Mouse (Mus musculus): ENCODE results near the gene Gab1. TPM values are rescaled to one million over a fixed set of nuclear protein-coding genes. Genes with fewer than 3 reads are reported as not detected.

Gene Gab1
- polyA plus RNA-seq, 1 experiment from 2014 or later, result 25.6 TPM

GRCm38 (mm10) chr8:80807807-80808505 lies 72.4 kb downstream of the Gab1 start:
- H3K27ac ChIP-seq (ENCODE audit: low read length), result peak overlapping the region; percentile 64; the same call in 1 of the 2 replicates
- H3K4me3 ChIP-seq (ENCODE audit: low read depth, low read length), result no peak overlapping the region
- H3K4me2 ChIP-seq (replicated peaks; ENCODE audit: low read depth, low read length), result no peak overlapping the region
- 50% methylated on average over 13 of the region's 13 CpGs for WGBS
- H3K36me3 ChIP-seq (ENCODE audit: control insufficient read depth, insufficient read depth, low read length), result no peaks in the 10 kb centered on the region
- no peaks in the 10 kb centered on the region for H3K9me3 ChIP-seq (ENCODE audit: control insufficient read depth, low read depth, low read length)
- no peaks in the 10 kb centered on the region for H3K27me3 ChIP-seq (ENCODE audit: control insufficient read depth, insufficient read depth, low read length)
- no peak overlapping the region for H3K9ac ChIP-seq (replicated peaks; ENCODE audit: low read depth, low read length)
- peaks cover 22% of the 10 kb centered on the region; the same call in 1 of the 2 replicates for H3K4me1 ChIP-seq (ENCODE audit: control insufficient read depth, insufficient read depth, low read length)
- no peak for ATAC-seq (ENCODE audit: insufficient number of reproducible peaks, insufficient read depth, low FRiP score, low read depth)

GRCm38 (mm10) chr8:80804066-80804619 lies 76.2 kb downstream of the Gab1 start:
- H3K4me1 ChIP-seq (ENCODE audit: control insufficient read depth, insufficient read depth, low read length), result peaks cover 13% of the 10 kb centered on the region; the same call in 1 of the 2 replicates
- no peak for ATAC-seq (ENCODE audit: insufficient number of reproducible peaks, insufficient read depth, low FRiP score, low read depth)
- WGBS, result 62% methylated on average over 4 of the region's 4 CpGs
- no peaks in the 10 kb centered on the region for H3K27me3 ChIP-seq (ENCODE audit: control insufficient read depth, insufficient read depth, low read length)
- H3K9me3 ChIP-seq (ENCODE audit: control insufficient read depth, low read depth, low read length), result no peaks in the 10 kb centered on the region
- no peak overlapping the region for H3K9ac ChIP-seq (replicated peaks; ENCODE audit: low read depth, low read length)
- H3K36me3 ChIP-seq (ENCODE audit: control insufficient read depth, insufficient read depth, low read length), result no peaks in the 10 kb centered on the region
- H3K4me3 ChIP-seq (ENCODE audit: low read depth, low read length), result no peak overlapping the region
- H3K4me2 ChIP-seq (replicated peaks; ENCODE audit: low read depth, low read length), result no peak overlapping the region
- H3K27ac ChIP-seq (ENCODE audit: low read length), result no peak overlapping the region

- no peak overlapping the region for H3K4me3 ChIP-seq (ENCODE audit: low read depth, low read length)
- H3K27ac ChIP-seq (ENCODE audit: low read length), result no peak overlapping the region
- H3K36me3 ChIP-seq (ENCODE audit: control insufficient read depth, insufficient read depth, low read length), result no peaks in the 10 kb centered on the region
- WGBS, result 92% methylated on average over 3 of the region's 3 CpGs
- 0 out of 2 replicates have a peak, but pooled peaks cover 4% of the 10 kb centered on the region for H3K4me1 ChIP-seq (ENCODE audit: control insufficient read depth, insufficient read depth, low read length)
- no peaks in the 10 kb centered on the region for H3K27me3 ChIP-seq (ENCODE audit: control insufficient read depth, insufficient read depth, low read length)
- no peak for ATAC-seq (ENCODE audit: insufficient number of reproducible peaks, insufficient read depth, low FRiP score, low read depth)
- no peak overlapping the region for H3K4me2 ChIP-seq (replicated peaks; ENCODE audit: low read depth, low read length)
- no peaks in the 10 kb centered on the region for H3K9me3 ChIP-seq (ENCODE audit: control insufficient read depth, low read depth, low read length)
- H3K9ac ChIP-seq (replicated peaks; ENCODE audit: low read depth, low read length), result no peak overlapping the region
Observed at GRCm38 (mm10) chr8:80798778-80799177, 81.5 kb downstream of the Gab1 start.

DNA sequence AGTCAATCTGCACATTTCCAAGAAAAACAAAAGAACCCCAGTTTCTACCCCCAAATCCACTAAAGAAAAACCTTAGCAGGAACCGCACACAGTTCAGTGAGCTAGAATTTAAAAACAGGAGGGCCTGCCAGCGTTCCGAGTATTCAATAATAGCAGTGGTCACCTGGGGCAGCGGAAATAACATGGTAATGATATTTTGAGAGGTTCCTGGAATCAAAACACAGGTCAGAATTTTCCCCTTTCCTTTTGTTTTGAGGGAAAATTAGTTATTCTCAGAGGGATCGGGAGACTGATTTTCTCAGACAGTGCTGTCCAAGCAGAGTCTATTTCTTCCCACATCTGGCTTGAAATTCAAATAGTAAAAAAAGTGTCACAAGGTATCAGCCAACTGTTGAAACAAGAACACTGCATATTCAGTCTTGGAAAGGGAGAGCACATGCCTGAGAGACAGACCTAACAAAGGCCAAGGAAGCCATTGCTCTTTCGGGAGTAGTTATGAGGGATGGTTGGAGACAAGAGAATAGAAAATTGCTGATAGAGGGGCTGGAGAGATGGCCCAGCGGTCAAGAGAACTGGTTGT lies 82.0 kb downstream of the Gab1 start:
- H3K9me3 ChIP-seq (ENCODE audit: control insufficient read depth, low read depth, low read length), result no peaks in the 10 kb centered on the region
- no peaks in the 10 kb centered on the region for H3K36me3 ChIP-seq (ENCODE audit: control insufficient read depth, insufficient read depth, low read length)
- no peak overlapping the region for H3K27ac ChIP-seq (ENCODE audit: low read length)
- H3K4me3 ChIP-seq (ENCODE audit: low read depth, low read length), result no peak overlapping the region
- H3K4me2 ChIP-seq (replicated peaks; ENCODE audit: low read depth, low read length), result no peak overlapping the region
- H3K9ac ChIP-seq (replicated peaks; ENCODE audit: low read depth, low read length), result no peak overlapping the region
- no peak for ATAC-seq (ENCODE audit: insufficient number of reproducible peaks, insufficient read depth, low FRiP score, low read depth)
- no peaks in the 10 kb centered on the region for H3K27me3 ChIP-seq (ENCODE audit: control insufficient read depth, insufficient read depth, low read length)
- H3K4me1 ChIP-seq (ENCODE audit: control insufficient read depth, insufficient read depth, low read length), result 0 out of 2 replicates have a peak, but pooled peaks cover 2% of the 10 kb centered on the region
- WGBS, result 88% methylated on average over 7 of the region's 7 CpGs

- Histone ChIP-seq H3K4me3 (ENCODE audit: low read depth, low read length) (no peak overlapping the region), H3K4me2 (replicated peaks; ENCODE audit: low read depth, low read length) (no peak overlapping the region), H3K4me1 (ENCODE audit: control insufficient read depth, insufficient read depth, low read length) (0 out of 2 replicates have a peak, but pooled peaks cover 2% of the 10 kb centered on the region), H3K9ac (replicated peaks; ENCODE audit: low read depth, low read length) (no peak overlapping the region), H3K36me3 (ENCODE audit: control insufficient read depth, insufficient read depth, low read length) (no peaks in the 10 kb centered on the region; the same call in 1 of the 2 replicates), H3K27me3 (ENCODE audit: control insufficient read depth, insufficient read depth, low read length) (no peaks in the 10 kb centered on the region), H3K27ac (ENCODE audit: low read length) (no peak overlapping the region), H3K9me3 (ENCODE audit: control insufficient read depth, low read depth, low read length) (no peaks in the 10 kb centered on the region)
- 58% methylated on average over 4 of the region's 4 CpGs for WGBS
- no peak for ATAC-seq (ENCODE audit: insufficient number of reproducible peaks, insufficient read depth, low FRiP score, low read depth)
Observed at GRCm38 (mm10) chr8:80796070-80796469, 84.2 kb downstream of the Gab1 start.

GRCm38 (mm10) chr8:80794585-80795509 lies 85.5 kb downstream of the Gab1 start:
- H3K9me3 ChIP-seq (ENCODE audit: control insufficient read depth, low read depth, low read length), result no peaks in the 10 kb centered on the region
- H3K4me1 ChIP-seq (ENCODE audit: control insufficient read depth, insufficient read depth, low read length), result 0 out of 2 replicates have a peak, but pooled peaks cover 2% of the 10 kb centered on the region
- H3K4me3 ChIP-seq (ENCODE audit: low read depth, low read length), result no peak overlapping the region
- no peaks in the 10 kb centered on the region for H3K27me3 ChIP-seq (ENCODE audit: control insufficient read depth, insufficient read depth, low read length)
- no peak overlapping the region for H3K27ac ChIP-seq (ENCODE audit: low read length)
- H3K9ac ChIP-seq (replicated peaks; ENCODE audit: low read depth, low read length), result no peak overlapping the region
- no peak overlapping the region for H3K4me2 ChIP-seq (replicated peaks; ENCODE audit: low read depth, low read length)
- ATAC-seq (ENCODE audit: insufficient number of reproducible peaks, insufficient read depth, low FRiP score, low read depth), result no peak
- no peaks in the 10 kb centered on the region; the same call in 1 of the 2 replicates for H3K36me3 ChIP-seq (ENCODE audit: control insufficient read depth, insufficient read depth, low read length)
- 75% methylated on average over 19 of the region's 19 CpGs for WGBS

DNA sequence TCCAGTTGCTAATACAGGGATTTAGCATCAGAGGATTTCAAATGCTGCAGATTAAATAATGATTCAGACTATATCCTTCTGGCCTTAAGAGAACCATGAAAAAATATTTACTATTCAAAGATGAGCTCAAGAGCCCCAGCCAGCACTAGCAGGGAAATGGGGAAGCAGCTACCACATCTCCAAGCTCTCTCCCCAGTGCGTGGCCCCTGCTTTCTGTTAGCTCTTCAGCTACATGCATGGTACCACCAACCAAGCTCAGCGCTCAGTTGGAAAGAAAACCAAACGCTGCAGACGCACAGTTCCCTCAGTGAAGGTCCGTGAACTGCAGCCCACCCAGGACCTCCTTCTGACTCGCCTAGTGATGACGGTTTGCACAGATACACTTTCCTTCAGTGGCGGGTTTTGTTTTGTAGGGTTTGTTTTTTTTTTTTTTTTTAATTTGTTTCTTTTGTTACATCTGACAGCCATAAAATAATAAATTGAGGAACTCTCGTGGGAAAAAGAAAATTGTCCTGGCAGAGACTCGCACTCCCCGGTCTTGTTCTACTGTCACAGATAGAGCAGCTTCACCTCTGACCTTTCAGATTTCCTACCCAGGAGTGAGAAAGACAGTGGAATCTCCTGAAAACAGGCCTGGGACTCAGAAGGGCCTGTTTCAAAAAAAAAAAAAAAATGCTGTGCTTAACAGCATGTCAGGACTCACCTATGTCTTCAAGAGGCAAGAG lies 86.4 kb downstream of the Gab1 start:
- H3K4me1 ChIP-seq (ENCODE audit: control insufficient read depth, insufficient read depth, low read length), result 0 out of 2 replicates have a peak, but pooled peaks cover 2% of the 10 kb centered on the region
- H3K4me3 ChIP-seq (ENCODE audit: low read depth, low read length), result no peak overlapping the region
- H3K36me3 ChIP-seq (ENCODE audit: control insufficient read depth, insufficient read depth, low read length), result peaks cover 4% of the 10 kb centered on the region
- no peak for ATAC-seq (ENCODE audit: insufficient number of reproducible peaks, insufficient read depth, low FRiP score, low read depth)
- no peak overlapping the region for H3K9ac ChIP-seq (replicated peaks; ENCODE audit: low read depth, low read length)
- H3K27me3 ChIP-seq (ENCODE audit: control insufficient read depth, insufficient read depth, low read length), result no peaks in the 10 kb centered on the region
- H3K9me3 ChIP-seq (ENCODE audit: control insufficient read depth, low read depth, low read length), result no peaks in the 10 kb centered on the region
- WGBS, result 70% methylated on average over 11 of the region's 11 CpGs
- no peak overlapping the region for H3K4me2 ChIP-seq (replicated peaks; ENCODE audit: low read depth, low read length)
- H3K27ac ChIP-seq (ENCODE audit: low read length), result no peak overlapping the region

Data from stomach, embryonic 14.5 days (tissue).